Mouse (Mus musculus): ENCODE measurements around the gene Antxr2. TPM values are rescaled to one million over a fixed set of nuclear protein-coding genes. Genes with fewer than 3 reads are reported as not detected.

Gene Antxr2
- polyA plus RNA-seq, 1 experiment: 23.1 TPM

DNA sequence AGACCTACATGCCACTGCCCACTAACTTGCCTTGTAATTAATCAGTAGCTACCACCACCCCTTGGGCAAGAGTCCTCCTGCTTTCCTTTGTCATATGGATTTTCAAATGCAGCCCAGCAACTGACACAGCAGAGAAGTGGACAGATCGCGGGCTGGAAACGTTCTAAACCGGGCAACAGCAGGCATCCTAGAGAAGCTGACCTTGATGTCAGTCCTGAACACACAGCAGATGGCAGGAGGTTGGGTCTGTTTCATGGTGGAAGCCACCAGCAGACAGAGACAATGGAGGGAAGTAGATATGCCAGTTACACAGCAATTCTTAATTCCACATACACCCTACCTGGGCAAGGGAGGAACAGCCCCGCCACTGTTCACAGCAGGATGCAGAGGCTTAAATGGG lies 131.5 kb downstream of the Antxr2 start:
- H3K36me3 ChIP-seq (ENCODE audit: control insufficient read depth, insufficient read depth): peaks cover 5% of the 10 kb centered on the region
- no peak overlapping the region for H3ac ChIP-seq (ENCODE audit: control insufficient read depth, insufficient read length)
- no peak overlapping the region for H3K4me2 ChIP-seq (ENCODE audit: low read depth)
- H3K79me2 ChIP-seq (ENCODE audit: control insufficient read depth, insufficient read depth): no peaks in the 10 kb centered on the region
- no peaks in the 10 kb centered on the region for H3K27me3 ChIP-seq (ENCODE audit: control insufficient read depth, insufficient read depth, insufficient read length)
- TF ChIP-seq POLR2AphosphoS2 (IDR thresholded peaks at IDR 0.05; ENCODE audit: insufficient read length, low read depth) (no peak), POLR2A (IDR thresholded peaks at IDR 0.05; ENCODE audit: insufficient read length, low read depth) (no peak), MYOG (IDR thresholded peaks at IDR 0.05; ENCODE audit: control insufficient read depth in 1 of 3, insufficient read depth in 1 of 3, insufficient read length in 2 of 3, low read depth in 2 of 3) (no peak), USF1 (IDR thresholded peaks at IDR 0.05; ENCODE audit: low read depth) (no peak), REST (IDR thresholded peaks at IDR 0.05; ENCODE audit: insufficient read depth, insufficient read length) (no peak), MYOD1 (IDR thresholded peaks at IDR 0.05; ENCODE audit: control insufficient read depth in 1 of 3, insufficient read length in 2 of 3, low read depth in 2 of 3) (no peak), TCF3 (IDR thresholded peaks at IDR 0.05; ENCODE audit: insufficient read length, low read depth) (no peak), CEBPB (IDR thresholded peaks at IDR 0.05; ENCODE audit: insufficient read depth, poor library complexity, severe bottlenecking) (no peak), MAX (IDR thresholded peaks at IDR 0.05; ENCODE audit: low read depth) (no peak), SRF (IDR thresholded peaks at IDR 0.05; ENCODE audit: control insufficient read depth, insufficient read length, low read depth) (no peak), E2F4 (IDR thresholded peaks at IDR 0.05; ENCODE audit: insufficient read depth) (no peak), TCF12 (IDR thresholded peaks at IDR 0.05; ENCODE audit: insufficient read depth, poor library complexity, severe bottlenecking) (no peak)
- no peak overlapping the region for H3K4me3 ChIP-seq

DNA sequence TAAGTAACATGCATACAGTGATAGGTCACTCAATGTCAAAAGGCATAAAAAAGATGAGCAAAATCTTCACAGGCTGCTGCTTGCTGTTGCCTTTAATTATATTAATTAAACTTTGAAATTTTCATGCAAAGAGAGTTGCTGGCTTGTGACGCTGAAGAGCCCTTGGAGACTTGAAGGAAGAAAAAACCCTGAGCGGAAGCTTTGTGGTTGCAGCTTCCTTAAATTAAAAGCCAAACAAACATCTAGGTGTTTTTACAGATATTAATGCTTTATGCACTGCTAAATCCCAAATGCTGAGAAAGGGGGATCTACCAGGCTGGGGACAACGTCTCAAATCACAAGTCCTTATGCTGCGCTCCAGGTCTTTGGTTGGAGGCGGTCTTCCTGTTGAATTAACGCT lies 145.4 kb downstream of the Antxr2 start:
- no peaks in the 10 kb centered on the region for H3K27me3 ChIP-seq (ENCODE audit: control insufficient read depth, insufficient read depth, insufficient read length)
- H3K79me2 ChIP-seq (ENCODE audit: control insufficient read depth, insufficient read depth): no peaks in the 10 kb centered on the region
- H3ac ChIP-seq (ENCODE audit: control insufficient read depth, insufficient read length): no peak overlapping the region
- H3K36me3 ChIP-seq (ENCODE audit: control insufficient read depth, insufficient read depth): peaks cover 38% of the 10 kb centered on the region
- H3K4me2 ChIP-seq (ENCODE audit: low read depth): no peak overlapping the region
- TF ChIP-seq SRF (IDR thresholded peaks at IDR 0.05; ENCODE audit: control insufficient read depth, insufficient read length, low read depth) (no peak), POLR2AphosphoS2 (IDR thresholded peaks at IDR 0.05; ENCODE audit: insufficient read length, low read depth) (no peak), CEBPB (IDR thresholded peaks at IDR 0.05; ENCODE audit: insufficient read depth, poor library complexity, severe bottlenecking) (no peak), REST (IDR thresholded peaks at IDR 0.05; ENCODE audit: insufficient read depth, insufficient read length) (no peak), MYOG (IDR thresholded peaks at IDR 0.05; ENCODE audit: control insufficient read depth in 1 of 3, insufficient read depth in 1 of 3, insufficient read length in 2 of 3, low read depth in 2 of 3) (no peak), USF1 (IDR thresholded peaks at IDR 0.05; ENCODE audit: low read depth) (no peak), TCF3 (IDR thresholded peaks at IDR 0.05; ENCODE audit: insufficient read length, low read depth) (no peak), E2F4 (IDR thresholded peaks at IDR 0.05; ENCODE audit: insufficient read depth) (no peak), TCF12 (IDR thresholded peaks at IDR 0.05; ENCODE audit: insufficient read depth, poor library complexity, severe bottlenecking) (no peak), MAX (IDR thresholded peaks at IDR 0.05; ENCODE audit: low read depth) (no peak), POLR2A (IDR thresholded peaks at IDR 0.05; ENCODE audit: insufficient read length, low read depth) (no peak), MYOD1 (IDR thresholded peaks at IDR 0.05; ENCODE audit: control insufficient read depth in 1 of 3, insufficient read length in 2 of 3, low read depth in 2 of 3) (no peak)
- H3K4me3 ChIP-seq: no peak overlapping the region

DNA sequence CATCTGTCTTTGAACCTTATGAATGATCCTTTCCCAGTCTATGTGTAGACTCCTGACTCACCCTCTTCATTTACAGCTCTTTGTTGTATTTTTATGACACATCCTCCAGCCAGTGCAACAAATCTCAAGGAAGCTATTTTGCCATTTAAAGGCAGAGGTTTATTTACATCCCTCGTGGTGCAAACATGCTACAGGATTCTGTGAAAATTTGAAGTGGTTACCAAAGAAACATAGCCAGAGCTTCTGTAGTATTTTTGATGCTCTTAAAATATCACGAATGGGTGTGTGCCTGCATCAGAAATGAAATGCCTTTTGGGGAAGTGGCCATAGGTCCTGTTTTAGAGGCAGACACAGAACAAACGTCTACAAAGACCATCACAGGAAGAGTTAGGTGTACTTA lies 146.7 kb downstream of the Antxr2 start:
- TF ChIP-seq SRF (IDR thresholded peaks at IDR 0.05; ENCODE audit: control insufficient read depth, insufficient read length, low read depth) (no peak), POLR2AphosphoS2 (IDR thresholded peaks at IDR 0.05; ENCODE audit: insufficient read length, low read depth) (no peak), MYOD1 (IDR thresholded peaks at IDR 0.05; ENCODE audit: control insufficient read depth in 1 of 3, insufficient read length in 2 of 3, low read depth in 2 of 3) (no peak), MAX (IDR thresholded peaks at IDR 0.05; ENCODE audit: low read depth) (no peak), REST (IDR thresholded peaks at IDR 0.05; ENCODE audit: insufficient read depth, insufficient read length) (no peak), E2F4 (IDR thresholded peaks at IDR 0.05; ENCODE audit: insufficient read depth) (no peak), TCF3 (IDR thresholded peaks at IDR 0.05; ENCODE audit: insufficient read length, low read depth) (no peak), POLR2A (IDR thresholded peaks at IDR 0.05; ENCODE audit: insufficient read length, low read depth) (no peak), CEBPB (IDR thresholded peaks at IDR 0.05; ENCODE audit: insufficient read depth, poor library complexity, severe bottlenecking) (no peak), MYOG (IDR thresholded peaks at IDR 0.05; ENCODE audit: control insufficient read depth in 1 of 3, insufficient read depth in 1 of 3, insufficient read length in 2 of 3, low read depth in 2 of 3) (no peak), USF1 (IDR thresholded peaks at IDR 0.05; ENCODE audit: low read depth) (no peak), TCF12 (IDR thresholded peaks at IDR 0.05; ENCODE audit: insufficient read depth, poor library complexity, severe bottlenecking) (no peak)
- Histone ChIP-seq H3K4me2 (ENCODE audit: low read depth) (no peak overlapping the region), H3K4me3 (no peak overlapping the region), H3K36me3 (ENCODE audit: control insufficient read depth, insufficient read depth) (peaks cover 38% of the 10 kb centered on the region), H3K79me2 (ENCODE audit: control insufficient read depth, insufficient read depth) (no peaks in the 10 kb centered on the region), H3K27me3 (ENCODE audit: control insufficient read depth, insufficient read depth, insufficient read length) (no peaks in the 10 kb centered on the region), H3ac (ENCODE audit: control insufficient read depth, insufficient read length) (no peak overlapping the region)

- no peak overlapping the region for H3ac ChIP-seq (ENCODE audit: control insufficient read depth, insufficient read length)
- H3K4me3 ChIP-seq: no peak overlapping the region
- no peaks in the 10 kb centered on the region for H3K79me2 ChIP-seq (ENCODE audit: control insufficient read depth, insufficient read depth)
- TF ChIP-seq TCF3 (IDR thresholded peaks at IDR 0.05; ENCODE audit: insufficient read length, low read depth) (no peak), REST (IDR thresholded peaks at IDR 0.05; ENCODE audit: insufficient read depth, insufficient read length) (no peak), USF1 (IDR thresholded peaks at IDR 0.05; ENCODE audit: low read depth) (no peak), CEBPB (IDR thresholded peaks at IDR 0.05; ENCODE audit: insufficient read depth, poor library complexity, severe bottlenecking) (no peak), MAX (IDR thresholded peaks at IDR 0.05; ENCODE audit: low read depth) (no peak), TCF12 (IDR thresholded peaks at IDR 0.05; ENCODE audit: insufficient read depth, poor library complexity, severe bottlenecking) (no peak), POLR2AphosphoS2 (IDR thresholded peaks at IDR 0.05; ENCODE audit: insufficient read length, low read depth) (no peak), POLR2A (IDR thresholded peaks at IDR 0.05; ENCODE audit: insufficient read length, low read depth) (no peak), MYOD1 (IDR thresholded peaks at IDR 0.05; ENCODE audit: control insufficient read depth in 1 of 3, insufficient read length in 2 of 3, low read depth in 2 of 3) (no peak), E2F4 (IDR thresholded peaks at IDR 0.05; ENCODE audit: insufficient read depth) (no peak), SRF (IDR thresholded peaks at IDR 0.05; ENCODE audit: control insufficient read depth, insufficient read length, low read depth) (no peak), MYOG (IDR thresholded peaks at IDR 0.05; ENCODE audit: control insufficient read depth in 1 of 3, insufficient read depth in 1 of 3, insufficient read length in 2 of 3, low read depth in 2 of 3) (no peak)
- no peak overlapping the region for H3K4me2 ChIP-seq (ENCODE audit: low read depth)
- H3K36me3 ChIP-seq (ENCODE audit: control insufficient read depth, insufficient read depth): peaks cover 31% of the 10 kb centered on the region
- H3K27me3 ChIP-seq (ENCODE audit: control insufficient read depth, insufficient read depth, insufficient read length): no peaks in the 10 kb centered on the region
Observed at GRCm38 (mm10) chr5:97881421-97881820, 149.4 kb downstream of the Antxr2 start.
